Mouse (Mus musculus): ENCODE measurements around the gene Tlnrd1. TPM values are rescaled to one million over a fixed set of nuclear protein-coding genes. Genes with fewer than 3 reads are reported as not detected.
"Not testable (repeated sequence)": the region's sequence is repeated elsewhere in the genome, so short reads cannot be mapped to it uniquely, and the experiment has no call there.

The Tlnrd1 gene
- total and polyA plus RNA-seq, 2 experiments from 2014 or later = 9.5 to 54.9 TPM

- Histone ChIP-seq H3K9me3 (ENCODE audit: low read length) (no peaks in the 10 kb centered on the region), H3K4me3 (ENCODE audit: low read depth, low read length) (no peak overlapping the region), H3K4me2 (ENCODE audit: low read depth, low read length, poor library complexity, severe bottlenecking) (no peak overlapping the region), H3K36me3 (ENCODE audit: insufficient read depth, low read length) (peaks cover 33% of the 10 kb centered on the region), H3K27me3 (ENCODE audit: insufficient read depth, low read length) (no peaks in the 10 kb centered on the region), H3K9ac (replicated peaks; ENCODE audit: low read length, poor library complexity, severe bottlenecking) (no peak overlapping the region), H3K4me1 (ENCODE audit: insufficient read depth, low read length) (peaks cover 10% of the 10 kb centered on the region), H3K27ac (ENCODE audit: low read depth, low read length) (no peak overlapping the region)
- TF ChIP-seq CTCF (IDR thresholded peaks at IDR 0.05) = no peak
- DNase-seq (ENCODE audit: low spot score) = no peak
- WGBS = 96% methylated on average over 5 of the region's 5 CpGs
- ATAC-seq (ENCODE audit: low FRiP score) = no peak
Observed at GRCm38 (mm10) chr7:83896077-83896740, 12.1 kb upstream of the Tlnrd1 start.

DNA sequence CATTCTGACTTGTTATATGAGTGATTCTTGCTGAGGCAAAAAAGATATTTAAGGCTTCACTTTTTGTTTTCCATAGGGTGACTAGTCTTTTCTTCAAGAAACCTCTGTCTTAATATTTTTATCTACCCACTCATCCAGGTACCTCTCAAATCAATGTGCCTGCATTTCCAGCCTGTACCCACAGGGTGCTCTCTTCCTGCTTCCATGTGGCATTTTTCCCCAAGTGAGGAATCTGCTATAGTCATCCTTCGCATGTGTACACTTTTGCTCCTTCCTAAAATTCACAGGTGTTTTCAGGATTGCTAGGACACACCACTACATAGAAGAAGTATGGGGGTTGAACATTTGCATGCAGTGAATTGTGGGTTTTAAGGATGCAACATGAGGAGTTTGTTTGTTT is 10.2 kb upstream of the Tlnrd1 start:
- no peak overlapping the region for H3K27ac ChIP-seq (ENCODE audit: low read depth, low read length)
- DNase-seq (ENCODE audit: low spot score) (no peak), ATAC-seq (ENCODE audit: low FRiP score) (no peak)
- H3K27me3 ChIP-seq (ENCODE audit: insufficient read depth, low read length) = no peaks in the 10 kb centered on the region
- WGBS = 97% methylated on average over 1 of the region's 1 CpGs
- peaks cover 10% of the 10 kb centered on the region for H3K4me1 ChIP-seq (ENCODE audit: insufficient read depth, low read length)
- peaks cover 24% of the 10 kb centered on the region for H3K36me3 ChIP-seq (ENCODE audit: insufficient read depth, low read length)
- TF ChIP-seq CTCF (IDR thresholded peaks at IDR 0.05) = peak; percentile 30; the same call in 1 of the 2 replicates
- H3K9ac ChIP-seq (replicated peaks; ENCODE audit: low read length, poor library complexity, severe bottlenecking) = no peak overlapping the region
- no peaks in the 10 kb centered on the region for H3K9me3 ChIP-seq (ENCODE audit: low read length)
- H3K4me3 ChIP-seq (ENCODE audit: low read depth, low read length) = no peak overlapping the region
- no peak overlapping the region for H3K4me2 ChIP-seq (ENCODE audit: low read depth, low read length, poor library complexity, severe bottlenecking)

DNA sequence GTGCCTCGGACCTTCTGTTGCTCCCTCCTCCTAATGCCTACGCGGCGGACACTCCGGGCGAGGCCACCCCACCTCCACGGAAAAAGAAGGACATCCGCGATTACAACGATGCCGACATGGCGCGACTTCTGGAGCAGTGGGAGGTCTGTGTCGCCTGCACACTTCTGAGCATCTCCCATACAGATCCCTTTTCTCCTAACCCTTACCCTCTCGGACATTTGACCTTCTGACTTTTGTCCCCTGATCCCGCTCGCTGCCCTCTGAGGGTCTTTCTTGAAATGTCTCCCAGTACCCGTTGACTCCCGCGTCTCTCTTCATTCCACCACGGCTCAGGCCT is 8.2 kb upstream of the Tlnrd1 start:
- Histone ChIP-seq H3K4me2 (ENCODE audit: low read depth, low read length, poor library complexity, severe bottlenecking) (peak overlapping the region; percentile 80), H3K9me3 (ENCODE audit: low read length) (no peaks in the 10 kb centered on the region), H3K4me1 (ENCODE audit: insufficient read depth, low read length) (peaks cover 10% of the 10 kb centered on the region), H3K9ac (replicated peaks; ENCODE audit: low read length, poor library complexity, severe bottlenecking) (peak overlapping the region; percentile 80), H3K27ac (ENCODE audit: low read depth, low read length) (peak overlapping the region; percentile 84), H3K27me3 (ENCODE audit: insufficient read depth, low read length) (no peaks in the 10 kb centered on the region), H3K4me3 (ENCODE audit: low read depth, low read length) (peak overlapping the region; percentile 74), H3K36me3 (ENCODE audit: insufficient read depth, low read length) (0 out of 2 replicates have a peak, but pooled peaks cover 4% of the 10 kb centered on the region)
- under 1% methylated on average over 19 of the region's 21 CpGs for WGBS
- DNase-seq (ENCODE audit: low spot score) (no peak), ATAC-seq (ENCODE audit: low FRiP score) (no peak)
- no peak for TF ChIP-seq CTCF (IDR thresholded peaks at IDR 0.05)

- H3K27me3 ChIP-seq (ENCODE audit: insufficient read depth, low read length) = no peaks in the 10 kb centered on the region
- H3K4me2 ChIP-seq (ENCODE audit: low read depth, low read length, poor library complexity, severe bottlenecking) = peak overlapping the region; percentile 80
- peak; percentile 97 for DNase-seq (ENCODE audit: low spot score)
- H3K9ac ChIP-seq (replicated peaks; ENCODE audit: low read length, poor library complexity, severe bottlenecking) = peak overlapping the region; percentile 80
- peaks cover 10% of the 10 kb centered on the region for H3K4me1 ChIP-seq (ENCODE audit: insufficient read depth, low read length)
- H3K9me3 ChIP-seq (ENCODE audit: low read length) = no peaks in the 10 kb centered on the region
- ATAC-seq (ENCODE audit: low FRiP score) = peak; percentile 96
- TF ChIP-seq CTCF (IDR thresholded peaks at IDR 0.05) = peak; percentile 57
- 0 out of 2 replicates have a peak, but pooled peaks cover 4% of the 10 kb centered on the region for H3K36me3 ChIP-seq (ENCODE audit: insufficient read depth, low read length)
- peak overlapping the region; percentile 74 for H3K4me3 ChIP-seq (ENCODE audit: low read depth, low read length)
- peak overlapping the region; percentile 84 for H3K27ac ChIP-seq (ENCODE audit: low read depth, low read length)
- whole genome bisulfite sequencing = 3% methylated on average over 39 of the region's 44 CpGs
Observed at GRCm38 (mm10) chr7:83891433-83892332, 7.6 kb upstream of the Tlnrd1 start.

DNA sequence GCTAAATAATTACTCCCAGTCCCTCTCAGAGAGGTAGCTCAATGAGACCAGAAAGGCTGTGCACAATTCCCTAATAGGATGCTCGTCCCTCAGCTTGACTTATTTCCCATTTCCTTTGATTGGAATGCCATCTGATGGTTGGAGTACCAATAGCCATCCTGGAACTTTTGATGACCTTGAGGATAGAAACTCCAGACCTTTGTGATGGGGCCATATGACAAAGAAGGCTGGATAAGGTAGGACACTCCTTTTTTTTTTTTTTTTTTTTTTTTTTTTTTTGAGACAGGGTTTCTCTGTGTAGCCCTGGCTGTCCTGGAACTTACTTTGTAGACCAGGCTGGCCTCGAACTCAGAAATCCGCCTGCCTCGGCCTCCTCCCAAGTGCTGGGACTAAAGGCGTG is 5.8 kb upstream of the Tlnrd1 start:
- H3K9ac ChIP-seq (replicated peaks; ENCODE audit: low read length, poor library complexity, severe bottlenecking); H3K36me3 ChIP-seq (ENCODE audit: insufficient read depth, low read length); H3K9me3 ChIP-seq (ENCODE audit: low read length); ATAC-seq (ENCODE audit: low FRiP score); H3K4me2 ChIP-seq (ENCODE audit: low read depth, low read length, poor library complexity, severe bottlenecking); H3K4me3 ChIP-seq (ENCODE audit: low read depth, low read length); DNase-seq (ENCODE audit: low spot score); H3K27ac ChIP-seq (ENCODE audit: low read depth, low read length); H3K27me3 ChIP-seq (ENCODE audit: insufficient read depth, low read length): not testable (repeated sequence)
- 89% methylated on average over 5 of the region's 5 CpGs for WGBS
- peaks cover 10% of the 10 kb centered on the region for H3K4me1 ChIP-seq (ENCODE audit: insufficient read depth, low read length)

DNA sequence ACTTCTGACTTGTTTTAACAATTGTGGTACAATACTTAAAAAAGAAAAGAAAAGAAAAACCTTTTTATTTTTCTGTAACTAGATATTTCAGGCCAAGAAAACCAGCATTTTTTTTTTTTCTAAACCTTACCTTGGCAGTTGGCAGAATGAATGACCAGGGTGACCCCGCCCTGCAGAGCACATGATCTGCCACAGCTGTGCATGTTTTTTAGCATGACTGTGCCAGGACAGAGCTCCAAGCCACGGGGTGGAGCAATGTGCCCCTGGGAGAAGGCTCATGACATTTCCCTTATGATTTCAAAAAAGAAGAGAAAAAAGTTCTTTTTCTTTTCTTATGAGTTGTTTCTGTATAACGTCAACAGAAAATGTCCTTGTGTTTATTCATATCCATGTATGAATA is 5.3 kb upstream of the Tlnrd1 start:
- Histone ChIP-seq H3K4me3 (ENCODE audit: low read depth, low read length) (no peak overlapping the region), H3K27me3 (ENCODE audit: insufficient read depth, low read length) (no peaks in the 10 kb centered on the region), H3K9ac (replicated peaks; ENCODE audit: low read length, poor library complexity, severe bottlenecking) (no peak overlapping the region), H3K27ac (ENCODE audit: low read depth, low read length) (no peak overlapping the region), H3K36me3 (ENCODE audit: insufficient read depth, low read length) (no peaks in the 10 kb centered on the region), H3K4me2 (ENCODE audit: low read depth, low read length, poor library complexity, severe bottlenecking) (no peak overlapping the region), H3K4me1 (ENCODE audit: insufficient read depth, low read length) (peaks cover 10% of the 10 kb centered on the region), H3K9me3 (ENCODE audit: low read length) (no peaks in the 10 kb centered on the region)
- DNase-seq (ENCODE audit: low spot score) = no peak
- no peak for TF ChIP-seq CTCF (IDR thresholded peaks at IDR 0.05)
- WGBS = 66% methylated on average over 3 of the region's 3 CpGs
- ATAC-seq (ENCODE audit: low FRiP score) = no peak
